Comparison of ENCODE assay signal across 8 mouse cellular contexts in genomic region chr17:47597838-47598579, GRCm38 (mm10). TPM values are rescaled to one million over a fixed set of nuclear protein-coding genes. Genes with fewer than 3 reads are reported as not detected.
A peak's percentile ranks its signal among the peaks of the same experiment; 100 is the strongest.
DNase-seq lines count a peak whose midpoint lies in the region; ATAC-seq and TF ChIP-seq lines count a peak whose summit lies in the region.

No protein-coding gene starts in this region.

- no peaks in the 10 kb centered on the region for H3K9me3 ChIP-seq in kidney, embryonic 14.5 days (ENCODE audit: control insufficient read depth, low read length)
- H3K9me3 ChIP-seq in heart, postnatal 0 days (replicated peaks; ENCODE audit: control insufficient read depth, low read length): no peaks in the 10 kb centered on the region
- no peaks in the 10 kb centered on the region for H3K9me3 ChIP-seq in liver, embryonic 12.5 days (replicated peaks)
- H3K9me3 ChIP-seq in neural tube, embryonic 11.5 days (ENCODE audit: control insufficient read depth, low read length): no peaks in the 10 kb centered on the region

- ATAC-seq in kidney, embryonic 14.5 days (ENCODE audit: low FRiP score, low TSS enrichment): no peak
- peak; percentile 7; the same call in 1 of the 2 replicates for ATAC-seq in heart, postnatal 0 days (ENCODE audit: insufficient read depth, low read depth)
- ATAC-seq in liver, embryonic 12.5 days: peak; percentile 76
- no peak for ATAC-seq in neural tube, embryonic 11.5 days (ENCODE audit: insufficient read depth, low FRiP score, low TSS enrichment)

- no peak for DNase-seq in kidney, postnatal 14 days
- DNase-seq in MN1 (ENCODE audit: low spot score): peak; percentile 88
- DNase-seq in cerebellum, postnatal 25 days: peak; percentile 37 to 49
- DNase-seq in heart, postnatal 0 days (ENCODE audit: low spot score): peak; percentile 76
- DNase-seq in neural tube, embryonic 11.5 days (ENCODE audit: low spot score): peak; percentile 57
- DNase-seq in layer of hippocampus, adult 8-10 months (ENCODE audit: low spot score in 2 of 2): no peak

- 28% methylated on average over 10 of the region's 10 CpGs for WGBS in kidney, embryonic 14.5 days
- WGBS in heart, postnatal 0 days: 14% methylated on average over 10 of the region's 10 CpGs
- 16% methylated on average over 10 of the region's 10 CpGs for WGBS in liver, embryonic 12.5 days (ENCODE audit: insufficient replicate concordance)
- WGBS in neural tube, embryonic 11.5 days: 33% methylated on average over 10 of the region's 10 CpGs

- TF ChIP-seq CTCF in heart, postnatal 0 days (IDR thresholded peaks at IDR 0.05; ENCODE audit: low read depth): peak; percentile 68

- H3K27me3 ChIP-seq in kidney, embryonic 14.5 days (ENCODE audit: control insufficient read depth, insufficient read depth, low read length): no peaks in the 10 kb centered on the region
- H3K27me3 ChIP-seq in heart, postnatal 0 days (ENCODE audit: control insufficient read depth, insufficient read depth, low read length): no peaks in the 10 kb centered on the region
- H3K27me3 ChIP-seq in liver, embryonic 12.5 days (replicated peaks): no peaks in the 10 kb centered on the region
- H3K27me3 ChIP-seq in neural tube, embryonic 11.5 days (ENCODE audit: control insufficient read depth, insufficient read depth, low read length): no peaks in the 10 kb centered on the region

- H3K4me2 ChIP-seq in kidney, embryonic 14.5 days (replicated peaks; ENCODE audit: low read depth, low read length): no peak overlapping the region
- peak overlapping the region; percentile 92 for H3K4me2 ChIP-seq in heart, postnatal 0 days (ENCODE audit: low read depth, low read length)
- H3K4me2 ChIP-seq in liver, embryonic 12.5 days: peak overlapping the region; percentile 94
- no peak overlapping the region for H3K4me2 ChIP-seq in neural tube, embryonic 11.5 days (ENCODE audit: low read depth)

- peak overlapping the region; percentile 90; the same call in 1 of the 2 replicates for H3K9ac ChIP-seq in kidney, embryonic 14.5 days (ENCODE audit: low read depth, low read length)
- H3K9ac ChIP-seq in heart, postnatal 0 days (replicated peaks; ENCODE audit: low read depth, low read length): peak overlapping the region; percentile 85; the same call in 1 of the 2 replicates
- H3K9ac ChIP-seq in liver, embryonic 12.5 days: peak overlapping the region; percentile 99
- H3K9ac ChIP-seq in neural tube, embryonic 11.5 days (ENCODE audit: low read length): no peak overlapping the region

- peak overlapping the region; percentile 48; the same call in 1 of the 2 replicates for H3K27ac ChIP-seq in kidney, embryonic 14.5 days (ENCODE audit: low read depth, low read length)
- H3K27ac ChIP-seq in heart, postnatal 0 days (ENCODE audit: low read depth): peak overlapping the region; percentile 94
- peak overlapping the region; percentile 99 for H3K27ac ChIP-seq in liver, embryonic 12.5 days
- no peak overlapping the region for H3K27ac ChIP-seq in neural tube, embryonic 11.5 days (ENCODE audit: low read depth, low read length)

- peak; percentile 40; the same call in 1 of the 2 replicates for TF ChIP-seq EP300 in heart, postnatal 0 days (IDR thresholded peaks at IDR 0.05; ENCODE audit: low read depth)

- no peak overlapping the region for H3K4me3 ChIP-seq in kidney, embryonic 14.5 days (ENCODE audit: low read length)
- H3K4me3 ChIP-seq in heart, postnatal 0 days (ENCODE audit: low read depth, low read length): no peak overlapping the region
- H3K4me3 ChIP-seq in liver, embryonic 12.5 days: peak overlapping the region; percentile 96
- no peak overlapping the region for H3K4me3 ChIP-seq in neural tube, embryonic 11.5 days (ENCODE audit: low read depth, low read length)

- H3K4me1 ChIP-seq in kidney, embryonic 14.5 days (ENCODE audit: control insufficient read depth, insufficient read depth, low read length): peaks cover 30% of the 10 kb centered on the region
- peaks cover 27% of the 10 kb centered on the region for H3K4me1 ChIP-seq in heart, postnatal 0 days (ENCODE audit: control insufficient read depth, insufficient read depth)
- peaks cover 78% of the 10 kb centered on the region for H3K4me1 ChIP-seq in liver, embryonic 12.5 days
- H3K4me1 ChIP-seq in neural tube, embryonic 11.5 days (ENCODE audit: control insufficient read depth, insufficient read depth, low read length): peaks cover 25% of the 10 kb centered on the region

- peaks cover 67% of the 10 kb centered on the region for H3K36me3 ChIP-seq in kidney, embryonic 14.5 days (ENCODE audit: control insufficient read depth, insufficient read depth, low read length)
- H3K36me3 ChIP-seq in heart, postnatal 0 days (replicated peaks; ENCODE audit: control insufficient read depth, insufficient read depth, low read length): peaks cover 55% of the 10 kb centered on the region
- peaks cover 81% of the 10 kb centered on the region for H3K36me3 ChIP-seq in liver, embryonic 12.5 days
- peaks cover 10% of the 10 kb centered on the region; the same call in 1 of the 2 replicates for H3K36me3 ChIP-seq in neural tube, embryonic 11.5 days (ENCODE audit: control insufficient read depth, insufficient read depth, low read length)

RNA-seq across cellular contexts. Expression of gene Bysl, which starts 13.3 kb away (rescaled TPM):
- 19.5 and 24.4 TPM in 2 replicates for polyA plus RNA-seq in kidney, embryonic 14.5 days (2014; fragmentation: Nextera tagmentation; extraction: Ambion mirVana)
- 14.3 and 17.4 TPM in 2 replicates for total RNA-seq in heart, postnatal 0 days (2014; rRNA removed; ENCODE audit: low replicate concordance)
- 15.8 and 19.9 TPM in 2 replicates for polyA plus RNA-seq in heart, postnatal 0 days (2015; fragmentation: Nextera tagmentation; extraction: Ambion mirVana)
- 34.6 and 35.2 TPM in 2 replicates for polyA plus RNA-seq in liver, embryonic 12.5 days (2016; fragmentation: Nextera tagmentation; extraction: Ambion mirVana)
- 36.9 and 37.9 TPM in 2 replicates for polyA plus RNA-seq in neural tube, embryonic 11.5 days (2014; fragmentation: Nextera tagmentation; extraction: Ambion mirVana)
- total RNA-seq in layer of hippocampus, adult 8-10 months (2022): 10 to 100 TPM; 16.9 to 18.6 (median 17.8) TPM

RNA-seq across cellular contexts. Expression of gene Med20, which starts 13.4 kb away (rescaled TPM):
- polyA plus RNA-seq in kidney, embryonic 14.5 days (2014; fragmentation: Nextera tagmentation; extraction: Ambion mirVana): 39.1 and 48.0 TPM in 2 replicates
- 26.5 and 30.1 TPM in 2 replicates for total RNA-seq in heart, postnatal 0 days (2014; rRNA removed; ENCODE audit: low replicate concordance)
- polyA plus RNA-seq in heart, postnatal 0 days (2015; fragmentation: Nextera tagmentation; extraction: Ambion mirVana): 21.8 and 26.3 TPM in 2 replicates
- polyA plus RNA-seq in liver, embryonic 12.5 days (2016; fragmentation: Nextera tagmentation; extraction: Ambion mirVana): 31.2 and 32.6 TPM in 2 replicates
- polyA plus RNA-seq in neural tube, embryonic 11.5 days (2014; fragmentation: Nextera tagmentation; extraction: Ambion mirVana): 43.3 and 47.5 TPM in 2 replicates
- 10 to 100 TPM; 31.1 to 40.3 (median 33.1) TPM for total RNA-seq in layer of hippocampus, adult 8-10 months (2022)

RNA-seq across cellular contexts. Expression of gene Gm20517, which starts 13.4 kb away (rescaled TPM):
- 1.6 and 4.2 TPM in 2 replicates for polyA plus RNA-seq in kidney, embryonic 14.5 days (2014; fragmentation: Nextera tagmentation; extraction: Ambion mirVana)
- 2.3 TPM in 1 of 2 replicates, not detected in the other for total RNA-seq in heart, postnatal 0 days (2014; rRNA removed; ENCODE audit: low replicate concordance)
- polyA plus RNA-seq in heart, postnatal 0 days (2015; fragmentation: Nextera tagmentation; extraction: Ambion mirVana): 1.4 and 1.7 TPM in 2 replicates
- polyA plus RNA-seq in liver, embryonic 12.5 days (2016; fragmentation: Nextera tagmentation; extraction: Ambion mirVana): 2.3 and 2.7 TPM in 2 replicates
- 0.70 and 0.91 TPM in 2 replicates for polyA plus RNA-seq in neural tube, embryonic 11.5 days (2014; fragmentation: Nextera tagmentation; extraction: Ambion mirVana)
- 1 to 10 TPM; 4.9 to 8.9 (median 7.0) TPM for total RNA-seq in layer of hippocampus, adult 8-10 months (2022)

RNA-seq across cellular contexts. Expression of gene Usp49, which starts 32.5 kb away (rescaled TPM):
- 6.6 and 8.1 TPM in 2 replicates for polyA plus RNA-seq in kidney, embryonic 14.5 days (2014; fragmentation: Nextera tagmentation; extraction: Ambion mirVana)
- 3.5 and 10.8 TPM in 2 replicates for total RNA-seq in heart, postnatal 0 days (2014; rRNA removed; ENCODE audit: low replicate concordance)
- 1.4 TPM in 2 replicates for polyA plus RNA-seq in heart, postnatal 0 days (2015; fragmentation: Nextera tagmentation; extraction: Ambion mirVana)
- polyA plus RNA-seq in liver, embryonic 12.5 days (2016; fragmentation: Nextera tagmentation; extraction: Ambion mirVana): 5.0 and 6.2 TPM in 2 replicates
- polyA plus RNA-seq in neural tube, embryonic 11.5 days (2014; fragmentation: Nextera tagmentation; extraction: Ambion mirVana): 7.9 and 8.9 TPM in 2 replicates
- total RNA-seq in layer of hippocampus, adult 8-10 months (2022): 10 to 100 TPM in 3 of 4 experiments, 1 to 10 TPM in 1; 8.1 to 11.5 (median 10.8) TPM

Comparison
In these comparisons a context has a peak if more than half of its experiments do, and no peak if none do; other contexts are left out.
1. ATAC-seq: peak in heart, postnatal 0 days (single experiment) and liver, embryonic 12.5 days (single experiment); none in kidney, embryonic 14.5 days (single experiment) and neural tube, embryonic 11.5 days (single experiment).
2. H3K4me2 ChIP-seq: peak in heart, postnatal 0 days (single experiment) and liver, embryonic 12.5 days (single experiment); none in kidney, embryonic 14.5 days (single experiment) and neural tube, embryonic 11.5 days (single experiment).
3. DNase-seq: peak in MN1 (single experiment), cerebellum, postnatal 25 days (2 of 2), heart, postnatal 0 days (single experiment) and neural tube, embryonic 11.5 days (single experiment); none in kidney, postnatal 14 days (single experiment) and layer of hippocampus, adult 8-10 months (0 of 2).